Mouse (Mus musculus): Measurements from ENCODE around the gene Cs. TPM values are rescaled to one million over a fixed set of nuclear protein-coding genes. Genes with fewer than 3 reads are reported as not detected.

Cs gene
- polyA plus RNA-seq, 1 experiment from 2014 or later = 85.4 TPM

DNA sequence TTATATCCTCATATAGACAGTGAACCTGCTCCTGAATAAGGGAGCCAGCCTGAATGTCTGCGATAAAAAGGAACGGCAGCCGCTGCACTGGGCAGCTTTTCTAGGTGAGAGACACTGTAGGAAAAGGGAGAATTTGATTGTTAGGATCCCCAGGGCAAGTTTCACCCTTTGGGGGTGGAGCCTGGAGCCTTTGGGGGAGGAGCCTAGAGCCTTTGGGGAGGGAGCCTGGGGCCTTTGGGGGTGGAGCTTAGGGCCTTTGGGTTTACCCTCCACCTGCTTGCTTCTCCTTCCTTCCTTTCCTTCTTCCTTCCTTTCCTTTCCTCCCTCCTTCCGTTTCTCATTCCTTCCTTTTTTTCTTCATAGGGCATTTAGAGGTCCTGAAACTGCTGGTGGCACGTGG, 43.0 kb downstream of the Cs start:
- no peaks in the 10 kb centered on the region for H3K9me3 ChIP-seq (ENCODE audit: low read length)
- peaks cover 43% of the 10 kb centered on the region for H3K36me3 ChIP-seq (ENCODE audit: insufficient read depth, low read length)
- 81% methylated on average over 5 of the region's 5 CpGs for WGBS
- no peak for ATAC-seq
- peak; percentile 21 for DNase-seq (ENCODE audit: low spot score)
- no peak overlapping the region for H3K27ac ChIP-seq (ENCODE audit: low read length)
- H3K27me3 ChIP-seq (replicated peaks; ENCODE audit: insufficient read depth, low read length) = no peaks in the 10 kb centered on the region
- H3K4me2 ChIP-seq (replicated peaks; ENCODE audit: low read depth, low read length) = no peak overlapping the region
- H3K4me1 ChIP-seq (ENCODE audit: insufficient read depth, low read depth, low read length) = peaks cover 5% of the 10 kb centered on the region; the same call in 1 of the 2 replicates
- TF ChIP-seq CTCF (IDR thresholded peaks at IDR 0.05) (no peak), EP300 (IDR thresholded peaks at IDR 0.05) (no peak)
- no peak overlapping the region for H3K9ac ChIP-seq (replicated peaks; ENCODE audit: low read depth)
- no peak overlapping the region for H3K4me3 ChIP-seq (ENCODE audit: low read depth, low read length)

DNA sequence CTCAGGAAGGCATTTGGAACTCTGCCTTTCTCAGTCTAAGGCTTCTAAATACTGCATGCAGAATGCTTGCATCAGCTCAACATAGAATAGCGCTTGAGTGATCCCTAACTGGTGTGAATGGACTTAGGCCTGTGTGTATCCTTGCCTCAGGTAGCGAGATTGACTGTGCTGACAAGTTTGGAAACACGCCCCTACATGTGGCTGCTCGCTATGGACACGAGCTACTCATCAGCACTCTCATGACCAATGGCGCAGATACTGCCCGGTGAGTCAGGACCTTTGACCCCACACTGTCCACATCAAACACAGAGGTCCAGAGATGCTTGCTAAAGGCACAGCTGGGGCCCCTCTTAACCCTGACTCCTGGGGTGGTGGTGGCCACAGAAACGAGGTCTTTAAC, 44.9 kb downstream of the Cs start:
- no peak for DNase-seq (ENCODE audit: low spot score)
- Histone ChIP-seq H3K9ac (replicated peaks; ENCODE audit: low read depth) (no peak overlapping the region), H3K9me3 (ENCODE audit: low read length) (no peaks in the 10 kb centered on the region), H3K36me3 (ENCODE audit: insufficient read depth, low read length) (peaks cover 46% of the 10 kb centered on the region), H3K4me1 (ENCODE audit: insufficient read depth, low read depth, low read length) (peaks cover 5% of the 10 kb centered on the region; the same call in 1 of the 2 replicates), H3K27ac (ENCODE audit: low read length) (no peak overlapping the region), H3K4me2 (replicated peaks; ENCODE audit: low read depth, low read length) (no peak overlapping the region), H3K27me3 (replicated peaks; ENCODE audit: insufficient read depth, low read length) (no peaks in the 10 kb centered on the region), H3K4me3 (ENCODE audit: low read depth, low read length) (no peak overlapping the region)
- ATAC-seq = no peak
- WGBS = 81% methylated on average over 8 of the region's 8 CpGs
- TF ChIP-seq CTCF (IDR thresholded peaks at IDR 0.05) (no peak), EP300 (IDR thresholded peaks at IDR 0.05) (no peak)

DNA sequence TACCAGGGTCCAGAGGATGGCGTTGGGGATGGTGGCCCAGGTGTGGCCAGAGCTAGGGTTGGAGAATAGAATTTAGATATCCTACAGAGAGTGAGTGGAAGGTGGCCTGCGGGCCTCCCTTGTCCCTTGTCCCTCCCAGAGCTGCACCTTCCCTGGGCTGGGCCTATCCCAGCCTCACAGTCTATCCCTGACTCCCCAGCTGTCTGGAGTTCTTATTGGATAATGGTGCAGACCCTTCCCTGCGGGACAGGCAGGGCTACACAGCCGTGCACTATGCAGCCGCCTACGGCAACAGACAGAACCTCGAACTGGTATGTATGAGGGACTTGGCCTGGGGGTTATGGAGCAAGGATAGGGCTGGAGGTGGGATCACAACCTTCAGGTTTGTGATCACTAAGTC, 48.4 kb downstream of the Cs start:
- Histone ChIP-seq H3K9ac (replicated peaks; ENCODE audit: low read depth) (no peak overlapping the region), H3K9me3 (ENCODE audit: low read length) (no peaks in the 10 kb centered on the region), H3K4me3 (ENCODE audit: low read depth, low read length) (no peak overlapping the region), H3K4me2 (replicated peaks; ENCODE audit: low read depth, low read length) (no peak overlapping the region), H3K27me3 (replicated peaks; ENCODE audit: insufficient read depth, low read length) (no peaks in the 10 kb centered on the region), H3K4me1 (ENCODE audit: insufficient read depth, low read depth, low read length) (no peaks in the 10 kb centered on the region), H3K27ac (ENCODE audit: low read length) (no peak overlapping the region), H3K36me3 (ENCODE audit: insufficient read depth, low read length) (peaks cover 72% of the 10 kb centered on the region)
- DNase-seq (ENCODE audit: low spot score) = no peak
- no peak for ATAC-seq
- TF ChIP-seq CTCF (IDR thresholded peaks at IDR 0.05) (no peak), EP300 (IDR thresholded peaks at IDR 0.05) (no peak)
- 90% methylated on average over 7 of the region's 7 CpGs for WGBS

DNA sequence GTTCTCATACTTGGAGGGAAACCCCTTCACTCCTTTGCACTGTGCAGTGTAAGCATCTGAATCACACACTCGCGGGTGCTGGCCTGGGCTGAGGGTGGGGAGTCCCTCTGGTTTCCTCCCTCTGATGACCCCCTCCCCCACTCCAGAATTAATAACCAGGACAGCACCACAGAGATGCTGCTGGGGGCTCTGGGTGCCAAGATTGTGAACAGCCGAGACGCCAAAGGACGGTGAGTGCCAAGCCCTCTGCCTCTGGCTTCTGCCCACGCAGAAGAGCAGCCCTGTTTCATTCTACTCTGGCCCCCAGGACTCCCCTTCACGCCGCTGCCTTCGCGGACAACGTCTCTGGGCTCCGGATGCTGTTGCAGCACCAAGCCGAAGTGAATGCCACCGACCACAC, 51.4 kb downstream of the Cs start:
- H3K9me3 ChIP-seq (ENCODE audit: low read length) = no peaks in the 10 kb centered on the region
- DNase-seq (ENCODE audit: low spot score) (no peak), ATAC-seq (no peak)
- no peak overlapping the region for H3K4me2 ChIP-seq (replicated peaks; ENCODE audit: low read depth, low read length)
- H3K4me3 ChIP-seq (ENCODE audit: low read depth, low read length) = no peak overlapping the region
- H3K9ac ChIP-seq (replicated peaks; ENCODE audit: low read depth) = no peak overlapping the region
- 89% methylated on average over 14 of the region's 14 CpGs for WGBS
- no peaks in the 10 kb centered on the region for H3K27me3 ChIP-seq (replicated peaks; ENCODE audit: insufficient read depth, low read length)
- no peaks in the 10 kb centered on the region for H3K4me1 ChIP-seq (ENCODE audit: insufficient read depth, low read depth, low read length)
- H3K27ac ChIP-seq (ENCODE audit: low read length) = no peak overlapping the region
- TF ChIP-seq CTCF (IDR thresholded peaks at IDR 0.05) = no peak
- no peak for TF ChIP-seq EP300 (IDR thresholded peaks at IDR 0.05)
- peaks cover 51% of the 10 kb centered on the region for H3K36me3 ChIP-seq (ENCODE audit: insufficient read depth, low read length)

DNA sequence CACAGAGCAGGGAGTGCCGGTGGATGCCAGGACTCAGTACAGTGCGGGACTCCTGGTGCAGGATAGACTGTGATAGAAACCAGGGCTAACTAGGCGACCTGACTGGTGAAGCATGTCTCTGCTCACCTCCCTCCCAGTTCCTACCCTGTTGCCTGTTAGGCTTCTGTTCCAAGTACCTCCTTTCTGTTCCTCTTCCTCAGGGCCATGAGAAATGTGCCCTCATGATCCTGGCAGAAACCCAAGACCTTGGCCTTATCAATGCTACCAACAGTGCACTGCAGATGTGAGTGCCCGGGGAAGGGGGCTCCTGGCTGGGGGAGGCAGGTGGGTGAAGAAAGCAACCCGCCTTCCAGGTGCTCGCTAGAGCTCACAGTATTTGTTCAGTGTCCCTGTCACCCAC, 52.0 kb downstream of the Cs start:
- H3K27me3 ChIP-seq (replicated peaks; ENCODE audit: insufficient read depth, low read length) = no peaks in the 10 kb centered on the region
- no peak overlapping the region for H3K9ac ChIP-seq (replicated peaks; ENCODE audit: low read depth)
- TF ChIP-seq EP300 (IDR thresholded peaks at IDR 0.05) (no peak), CTCF (IDR thresholded peaks at IDR 0.05) (no peak)
- no peaks in the 10 kb centered on the region for H3K9me3 ChIP-seq (ENCODE audit: low read length)
- WGBS = 74% methylated on average over 6 of the region's 6 CpGs
- H3K4me2 ChIP-seq (replicated peaks; ENCODE audit: low read depth, low read length) = no peak overlapping the region
- no peak overlapping the region for H3K4me3 ChIP-seq (ENCODE audit: low read depth, low read length)
- H3K36me3 ChIP-seq (ENCODE audit: insufficient read depth, low read length) = peaks cover 47% of the 10 kb centered on the region
- no peak overlapping the region for H3K27ac ChIP-seq (ENCODE audit: low read length)
- DNase-seq (ENCODE audit: low spot score) = no peak
- ATAC-seq = no peak
- H3K4me1 ChIP-seq (ENCODE audit: insufficient read depth, low read depth, low read length) = no peaks in the 10 kb centered on the region

DNA sequence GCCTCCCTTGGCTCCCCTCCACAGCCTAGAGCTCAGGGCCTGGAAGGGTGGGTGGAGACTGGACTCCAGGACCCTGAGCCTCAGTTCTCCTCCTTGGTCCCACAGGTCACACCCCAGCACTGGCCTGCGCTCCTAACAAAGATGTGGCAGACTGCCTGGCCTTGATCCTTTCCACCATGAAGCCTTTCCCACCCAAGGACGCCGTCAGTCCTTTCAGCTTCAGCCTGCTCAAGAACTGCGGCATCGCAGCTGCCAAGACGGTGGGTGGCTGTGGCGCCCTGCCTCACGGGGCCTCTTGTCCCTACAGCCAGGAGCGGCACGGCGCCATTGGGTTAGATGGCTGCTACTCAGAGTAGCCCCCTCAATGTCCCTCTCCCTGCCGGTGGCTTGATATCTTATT, 52.8 kb downstream of the Cs start:
- Histone ChIP-seq H3K4me1 (ENCODE audit: insufficient read depth, low read depth, low read length) (no peaks in the 10 kb centered on the region), H3K9me3 (ENCODE audit: low read length) (no peaks in the 10 kb centered on the region), H3K27me3 (replicated peaks; ENCODE audit: insufficient read depth, low read length) (no peaks in the 10 kb centered on the region), H3K9ac (replicated peaks; ENCODE audit: low read depth) (no peak overlapping the region), H3K36me3 (ENCODE audit: insufficient read depth, low read length) (peaks cover 40% of the 10 kb centered on the region), H3K27ac (ENCODE audit: low read length) (no peak overlapping the region), H3K4me3 (ENCODE audit: low read depth, low read length) (no peak overlapping the region), H3K4me2 (replicated peaks; ENCODE audit: low read depth, low read length) (no peak overlapping the region)
- no peak for TF ChIP-seq EP300 (IDR thresholded peaks at IDR 0.05)
- TF ChIP-seq CTCF (IDR thresholded peaks at IDR 0.05) = no peak
- DNase-seq (ENCODE audit: low spot score) = no peak
- WGBS = 87% methylated on average over 12 of the region's 12 CpGs
- no peak for ATAC-seq

DNA sequence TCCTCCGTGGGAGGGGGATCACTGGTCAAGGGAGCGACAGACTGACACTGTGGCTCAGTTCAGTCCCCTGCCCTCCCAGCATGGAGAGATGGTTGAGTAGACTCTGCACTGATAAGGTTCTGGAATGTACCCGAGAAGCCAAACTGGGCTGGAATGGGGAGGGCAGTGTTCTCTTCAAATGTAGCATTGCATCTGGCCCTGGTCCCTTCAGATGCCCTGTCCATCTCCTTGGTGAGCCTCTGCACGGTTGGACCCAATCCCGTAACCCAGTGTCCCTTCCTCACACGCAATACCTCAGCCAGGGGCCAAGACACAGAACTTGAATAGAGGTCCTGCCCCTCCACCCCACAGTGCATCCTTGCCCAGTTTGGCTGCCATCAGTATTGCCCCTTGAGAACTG, 54.3 kb downstream of the Cs start:
- no peak overlapping the region for H3K4me3 ChIP-seq (ENCODE audit: low read depth, low read length)
- H3K36me3 ChIP-seq (ENCODE audit: insufficient read depth, low read length) = peaks cover 40% of the 10 kb centered on the region
- DNase-seq (ENCODE audit: low spot score) (no peak), ATAC-seq (no peak)
- H3K9ac ChIP-seq (replicated peaks; ENCODE audit: low read depth) = no peak overlapping the region
- WGBS = 75% methylated on average over 6 of the region's 6 CpGs
- no peaks in the 10 kb centered on the region for H3K9me3 ChIP-seq (ENCODE audit: low read length)
- no peaks in the 10 kb centered on the region for H3K4me1 ChIP-seq (ENCODE audit: insufficient read depth, low read depth, low read length)
- H3K27me3 ChIP-seq (replicated peaks; ENCODE audit: insufficient read depth, low read length) = no peaks in the 10 kb centered on the region
- no peak for TF ChIP-seq EP300 (IDR thresholded peaks at IDR 0.05)
- TF ChIP-seq CTCF (IDR thresholded peaks at IDR 0.05) = no peak
- no peak overlapping the region for H3K4me2 ChIP-seq (replicated peaks; ENCODE audit: low read depth, low read length)
- H3K27ac ChIP-seq (ENCODE audit: low read length) = no peak overlapping the region

Data from lung, postnatal 0 days (tissue).